ENCODE assay signal across 8 mouse cellular contexts in the genomic region with DNA sequence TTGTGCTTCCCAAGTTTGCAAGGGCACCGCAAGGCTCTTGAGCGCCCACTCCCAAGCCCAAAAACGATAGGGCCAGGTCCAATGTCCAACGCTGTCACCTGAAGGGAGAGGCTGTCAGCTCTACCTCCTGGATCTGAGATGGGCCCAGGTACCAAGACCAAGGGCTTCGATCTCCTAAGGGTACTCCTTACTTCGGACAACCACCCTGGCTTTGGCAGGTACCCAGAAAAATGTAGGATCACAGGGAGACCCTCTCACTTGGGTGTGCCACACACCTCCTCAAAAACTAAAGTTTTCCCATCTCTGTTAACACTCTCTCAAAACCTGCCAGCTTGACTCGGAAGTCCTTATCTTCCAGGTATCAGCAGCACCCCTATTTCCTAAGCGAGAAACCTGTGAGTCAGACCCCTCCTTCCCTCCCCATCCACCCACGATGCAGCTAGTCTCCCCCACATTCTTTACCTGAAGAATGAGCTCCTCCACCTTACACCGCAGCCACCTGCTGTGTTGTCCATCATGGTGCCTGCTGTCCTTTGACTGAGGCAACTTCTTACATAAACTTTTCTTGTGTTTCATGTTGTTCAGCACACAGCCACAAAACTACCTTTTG. TPM values are rescaled to one million over a fixed set of nuclear protein-coding genes. Genes with fewer than 3 reads are reported as not detected.
DNase-seq lines count a peak whose midpoint lies in the region; ATAC-seq lines count a peak whose summit lies in the region.

No protein-coding gene starts in this region.

- H3K4me3 ChIP-seq in kidney, embryonic 16.5 days (ENCODE audit: low read length): peak overlapping the region; percentile 99
- H3K4me3 ChIP-seq in brown adipose tissue, adult 24 weeks (ENCODE audit: insufficient read depth, low read depth, low read length): peak overlapping the region; percentile 76
- H3K4me3 ChIP-seq in heart, embryonic 15.5 days: peak overlapping the region; percentile 100
- H3K4me3 ChIP-seq in macrophage (ENCODE audit: inconsistent target): peak overlapping the region; percentile 20; the same call in 1 of the 2 replicates

- intact Hi-C loops in gastrocnemius, postnatal 14 days (cut with DNase I; ENCODE audit: low total_unique reads): loop anchor here (5.0 to 10.0 kb wide), 2 partner anchors 97 to 140 kb away; partner anchors contain the start of gene Trap1

- no peak for DNase-seq in kidney, adult 9 months
- no peak for DNase-seq in embryo, embryonic 10 days (ENCODE audit: low spot score)
- DNase-seq in gastrocnemius, postnatal 14 days: no peak
- no peak for DNase-seq in kidney, adult 18-20 months

- WGBS in kidney, embryonic 16.5 days: 37% methylated on average over 10 of the region's 10 CpGs
- WGBS in heart, embryonic 15.5 days: 41% methylated on average over 10 of the region's 10 CpGs
- WGBS in macrophage (ENCODE audit: missing documents): 76% methylated on average over 10 of the region's 10 CpGs

- peak overlapping the region; percentile 99 for H3K9ac ChIP-seq in kidney, embryonic 16.5 days (replicated peaks; ENCODE audit: low read length)
- H3K9ac ChIP-seq in heart, embryonic 15.5 days: peak overlapping the region; percentile 96

- no peaks in the 10 kb centered on the region for H3K36me3 ChIP-seq in kidney, embryonic 16.5 days (ENCODE audit: insufficient read depth, low read length)
- H3K36me3 ChIP-seq in heart, embryonic 15.5 days: no peaks in the 10 kb centered on the region
- no peaks in the 10 kb centered on the region for H3K36me3 ChIP-seq in macrophage (ENCODE audit: inconsistent target)

- H3K79me2 ChIP-seq in macrophage (ENCODE audit: inconsistent target): peaks cover 33% of the 10 kb centered on the region

- no peaks in the 10 kb centered on the region for H3K9me3 ChIP-seq in kidney, embryonic 16.5 days (ENCODE audit: low read length)
- no peaks in the 10 kb centered on the region for H3K9me3 ChIP-seq in heart, embryonic 15.5 days (replicated peaks)

- ATAC-seq in kidney, embryonic 16.5 days (ENCODE audit: low FRiP score, low TSS enrichment): peak; percentile 24
- ATAC-seq in heart, embryonic 15.5 days (replicated peaks; ENCODE audit: insufficient number of reproducible peaks, insufficient read depth, low FRiP score, low read depth): no peak

- no peaks in the 10 kb centered on the region for H3K27me3 ChIP-seq in kidney, embryonic 16.5 days (ENCODE audit: insufficient read depth, low read length)
- H3K27me3 ChIP-seq in heart, embryonic 15.5 days: no peaks in the 10 kb centered on the region

- no peak overlapping the region for H3K27ac ChIP-seq in kidney, embryonic 16.5 days (ENCODE audit: low read length)
- no peak overlapping the region for H3K27ac ChIP-seq in brown adipose tissue, adult 24 weeks (replicated peaks; ENCODE audit: low read depth, low read length)
- H3K27ac ChIP-seq in heart, embryonic 15.5 days: no peak overlapping the region
- H3K27ac ChIP-seq in macrophage: no peak overlapping the region

- H3K4me1 ChIP-seq in kidney, embryonic 16.5 days (ENCODE audit: insufficient read depth, low read length): peaks cover 12% of the 10 kb centered on the region
- peaks cover 7% of the 10 kb centered on the region for H3K4me1 ChIP-seq in brown adipose tissue, adult 24 weeks (ENCODE audit: control insufficient read depth, insufficient read depth, insufficient read length, low read length)
- H3K4me1 ChIP-seq in heart, embryonic 15.5 days (replicated peaks): peaks cover 20% of the 10 kb centered on the region

- H3K4me2 ChIP-seq in kidney, embryonic 16.5 days (replicated peaks; ENCODE audit: low read depth, low read length): peak overlapping the region; percentile 81
- H3K4me2 ChIP-seq in heart, embryonic 15.5 days: peak overlapping the region; percentile 89

RNA-seq across cellular contexts. Expression of gene Crebbp, which starts 0.9 kb away (rescaled TPM):
- 31.2 and 35.3 TPM in 2 replicates for polyA plus RNA-seq in kidney, embryonic 16.5 days (2015; fragmentation: Nextera tagmentation; extraction: Ambion mirVana)
- polyA plus RNA-seq in brown adipose tissue, adult 24 weeks (2012; ENCODE audit: insufficient read depth, insufficient read length, missing spikeins): 21.3 and 21.7 TPM in 2 replicates
- 19.6 and 21.6 TPM in 2 replicates for polyA plus RNA-seq in heart, embryonic 15.5 days (2015; fragmentation: Nextera tagmentation; extraction: Ambion mirVana)
- 100 to 1,000 TPM in 24 of 26 experiments, 10 to 100 TPM in 2; 88.1 to 166 (median 126) TPM for total RNA-seq in macrophage (2018; cell fraction: chromatin; rRNA removed)
- total RNA-seq in macrophage (2018; cell fraction: cytosol; rRNA removed): 10 to 100 TPM; 28.1 to 45.8 (median 38.2) TPM
- total RNA-seq in macrophage (2018; cell fraction: nucleus; rRNA removed): 10 to 100 TPM; 57.9 to 90.4 (median 74.3) TPM
- polyA plus RNA-seq in macrophage (2018): 9.4 to 13.5 TPM (median 12.6 TPM) in 3 replicates
- 10 to 100 TPM; 33.0 to 33.1 TPM for total RNA-seq in gastrocnemius, postnatal 14 days (2021)

Comparison
In these comparisons a context has a peak if more than half of its experiments do, and no peak if none do; other contexts are left out.
1. H3K4me3 ChIP-seq: peak in every context shown above with its lines; median percentile 100 in heart, embryonic 15.5 days; 99 in kidney, embryonic 16.5 days; 76 in brown adipose tissue, adult 24 weeks; 20 in macrophage.